Mouse (Mus musculus): ENCODE data around the gene Braf. TPM values are rescaled to one million over a fixed set of nuclear protein-coding genes. Genes with fewer than 3 reads are reported as not detected.
A peak's percentile ranks its signal among the peaks of the same experiment; 100 is the strongest.

The Braf gene
- polyA plus RNA-seq, 1 experiment from 2014 or later, result 15.8 TPM

- no peak for ATAC-seq (ENCODE audit: insufficient read depth, low FRiP score)
- 50% methylated on average over 12 of the region's 12 CpGs for whole genome bisulfite sequencing
- Histone ChIP-seq H3K27me3 (ENCODE audit: control insufficient read depth, insufficient read depth, low read length) (no peaks in the 10 kb centered on the region), H3K27ac (ENCODE audit: low read length) (peak overlapping the region; percentile 8; the same call in 1 of the 2 replicates), H3K4me1 (ENCODE audit: control insufficient read depth, insufficient read depth, low read length) (peaks cover 21% of the 10 kb centered on the region), H3K4me3 (replicated peaks; ENCODE audit: low read length) (no peak overlapping the region; the same call in 1 of the 2 replicates), H3K4me2 (ENCODE audit: low read depth, low read length) (peak overlapping the region; percentile 67), H3K9ac (ENCODE audit: low read length) (no peak overlapping the region; the same call in 1 of the 2 replicates), H3K36me3 (ENCODE audit: control insufficient read depth, insufficient read depth, low read length) (no peaks in the 10 kb centered on the region), H3K9me3 (replicated peaks; ENCODE audit: control insufficient read depth, low read length) (no peaks in the 10 kb centered on the region)
These were observed 170.2 kb downstream of the Braf start for GRCm38 (mm10) chr6:39554888-39555647.

Other genes with a start within 250 kb of the Braf start
- gene Dennd2a, start 167.6 kb downstream of the Braf start, polyA plus RNA-seq (2015; fragmentation: Nextera tagmentation; extraction: Ambion mirVana), result 10.8 and 10.9 TPM in 2 replicates
- gene Adck2, start 151.6 kb downstream of the Braf start, polyA plus RNA-seq (2015; fragmentation: Nextera tagmentation; extraction: Ambion mirVana), result 33.5 and 34.8 TPM in 2 replicates
- 0.43 and 2.1 TPM in 2 replicates for gene Gm42420, start 139.7 kb downstream of the Braf start, polyA plus RNA-seq (2015; fragmentation: Nextera tagmentation; extraction: Ambion mirVana)
- 307 and 337 TPM in 2 replicates for gene Ndufb2, start 132.9 kb downstream of the Braf start, polyA plus RNA-seq (2015; fragmentation: Nextera tagmentation; extraction: Ambion mirVana)
- 149 and 162 TPM in 2 replicates for gene Mrps33, start 85.5 kb upstream of the Braf start, polyA plus RNA-seq (2015; fragmentation: Nextera tagmentation; extraction: Ambion mirVana)
- 0.66 and 1.2 TPM in 2 replicates for gene Tmem178b, start 147.8 kb upstream of the Braf start, polyA plus RNA-seq (2015; fragmentation: Nextera tagmentation; extraction: Ambion mirVana)

All from stomach, embryonic 16.5 days (tissue).